Mouse (Mus musculus) C2C12 (cell line): ENCODE measurements at regions not wholly inside any gene's neighbourhood (a gene's known extent, or its start where the extent isn't known, plus 50 kb on each side); places are given as distances from the start of the nearest gene placed in this dataset.

Experiments
- H3K27me3 ChIP-seq: one replicate; pipeline ENCODE4 v1.6.1; 2011; ENCODE audit not compliant: control insufficient read depth, insufficient read depth, insufficient read length
- H3K36me3 ChIP-seq: one replicate; pipeline ENCODE4 v1.6.1; 2011; ENCODE audit not compliant: control insufficient read depth, insufficient read depth
- H3K4me3 ChIP-seq: one replicate; pipeline ENCODE4 v1.5.1; 2011; ENCODE audit warnings: mild to moderate bottlenecking, control low read depth; ENCODE audit not compliant: poor library complexity, insufficient read depth, severe bottlenecking
- H3K79me2 ChIP-seq: one replicate; pipeline ENCODE4 v1.6.1; 2011; ENCODE audit not compliant: control insufficient read depth, insufficient read depth
- H3K79me3 ChIP-seq: one replicate; pipeline ENCODE4 v1.6.1; 2011; ENCODE audit warnings: low read depth, control low read depth
- H3ac ChIP-seq: one replicate; pipeline ENCODE3; 2011; ENCODE audit warnings: low read depth; ENCODE audit not compliant: control insufficient read depth, insufficient read length
- CEBPB ChIP-seq: IDR thresholded peaks from one replicate; pipeline ENCODE4 v1.6.1; 2011; ENCODE audit warnings: low read depth, mild to moderate bottlenecking, control low read depth, moderate library complexity
- CTCF ChIP-seq: IDR thresholded peaks from one replicate; pipeline ENCODE4 v1.5.1; 2011; ENCODE audit not compliant: control insufficient read depth, insufficient read depth, insufficient read length
- FOSL1 ChIP-seq: IDR thresholded peaks from one replicate; pipeline ENCODE4 v1.8.0; 2011; ENCODE audit warnings: mild to moderate bottlenecking, low read length; ENCODE audit not compliant: poor library complexity, insufficient read depth, severe bottlenecking
- MAX ChIP-seq: IDR thresholded peaks from one replicate; pipeline ENCODE4 v1.6.1; 2011; ENCODE audit warnings: mild to moderate bottlenecking, control low read depth
- MYOD1 ChIP-seq: IDR thresholded peaks from one replicate; pipeline ENCODE4 v1.6.1; 2011; ENCODE audit warnings: low read depth; ENCODE audit not compliant: control insufficient read depth, insufficient read length
- MYOG ChIP-seq: IDR thresholded peaks from one replicate; pipeline ENCODE4 v1.6.1; 2011; ENCODE audit not compliant: control insufficient read depth, insufficient read length; ENCODE audit errors: extremely low read depth
- USF1 ChIP-seq: IDR thresholded peaks from one replicate; pipeline ENCODE4 v1.6.1; 2011; ENCODE audit warnings: low read depth, mild to moderate bottlenecking, control low read depth, moderate library complexity

GRCm38 (mm10) chr16:37459533-37459890 lies 74.8 kb upstream of the Stxbp5l start:
- Histone ChIP-seq H3K27me3 (peaks cover 4% of the 10 kb centered on the region), H3K79me3 (no peaks in the 10 kb centered on the region), H3K79me2 (no peaks in the 10 kb centered on the region), H3K36me3 (no peaks in the 10 kb centered on the region), H3K4me3 (no peak overlapping the region), H3ac (no peak overlapping the region)
- no peak for TF ChIP-seq MYOG

- no peaks in the 10 kb centered on the region for H3K79me3 ChIP-seq
- H3ac ChIP-seq = no peak overlapping the region
- H3K79me2 ChIP-seq = no peaks in the 10 kb centered on the region
- H3K27me3 ChIP-seq = no peaks in the 10 kb centered on the region
- H3K36me3 ChIP-seq = no peaks in the 10 kb centered on the region
- no peak overlapping the region for H3K4me3 ChIP-seq
- TF ChIP-seq CTCF = no peak
- no peak for TF ChIP-seq MYOD1
- no peak for TF ChIP-seq MAX
- TF ChIP-seq CEBPB = no peak
- no peak for TF ChIP-seq FOSL1
- no peak for TF ChIP-seq MYOG
- TF ChIP-seq USF1 = no peak
Measured at GRCm38 (mm10) chr16:37458592-37459532, 74.1 kb upstream of the Stxbp5l start.

- H3K79me3 ChIP-seq = no peaks in the 10 kb centered on the region
- no peaks in the 10 kb centered on the region for H3K79me2 ChIP-seq
- H3K27me3 ChIP-seq = no peaks in the 10 kb centered on the region
- H3K4me3 ChIP-seq = no peak overlapping the region
- H3ac ChIP-seq = no peak overlapping the region
- TF ChIP-seq MAX (no peak), MYOD1 (no peak), CTCF (no peak), USF1 (no peak), FOSL1 (no peak), MYOG (no peak), CEBPB (no peak)
- no peaks in the 10 kb centered on the region for H3K36me3 ChIP-seq
Measured at GRCm38 (mm10) chr16:37455971-37456370, 71.2 kb upstream of the Stxbp5l start.

GRCm38 (mm10) chr16:37449846-37450245 lies 65.1 kb upstream of the Stxbp5l start:
- H3ac ChIP-seq = no peak overlapping the region
- no peak overlapping the region for H3K4me3 ChIP-seq
- H3K36me3 ChIP-seq = no peaks in the 10 kb centered on the region
- no peaks in the 10 kb centered on the region for H3K79me3 ChIP-seq
- TF ChIP-seq CTCF (no peak), MYOD1 (no peak), USF1 (no peak), CEBPB (no peak), FOSL1 (no peak), MYOG (no peak), MAX (no peak)
- no peaks in the 10 kb centered on the region for H3K79me2 ChIP-seq
- H3K27me3 ChIP-seq = no peaks in the 10 kb centered on the region

GRCm38 (mm10) chr16:37445756-37446155 lies 61.0 kb upstream of the Stxbp5l start:
- H3K36me3 ChIP-seq = no peaks in the 10 kb centered on the region
- no peaks in the 10 kb centered on the region for H3K79me2 ChIP-seq
- H3ac ChIP-seq = no peak overlapping the region
- no peaks in the 10 kb centered on the region for H3K79me3 ChIP-seq
- H3K4me3 ChIP-seq = no peak overlapping the region
- TF ChIP-seq CTCF (no peak), CEBPB (no peak), FOSL1 (no peak), MYOG (no peak), MYOD1 (no peak), MAX (no peak), USF1 (no peak)
- H3K27me3 ChIP-seq = no peaks in the 10 kb centered on the region

- no peak overlapping the region for H3K4me3 ChIP-seq
- TF ChIP-seq CEBPB (no peak), MYOD1 (no peak), USF1 (no peak), MYOG (no peak), CTCF (no peak), MAX (no peak), FOSL1 (no peak)
Measured at GRCm38 (mm10) chr16:37442936-37443335, 58.2 kb upstream of the Stxbp5l start.

More at GRCm38 (mm10) chr16:37442936-37443335, 58.2 kb upstream of the Stxbp5l start:
- Histone ChIP-seq H3K27me3 (no peaks in the 10 kb centered on the region), H3K79me3 (no peaks in the 10 kb centered on the region), H3ac (no peak overlapping the region), H3K36me3 (no peaks in the 10 kb centered on the region), H3K79me2 (no peaks in the 10 kb centered on the region)
